Mouse (Mus musculus): Measurements from ENCODE around the gene Slc6a8.

Slc6a8 gene

GRCm38 (mm10) chrX:73685629-73686028 is 12.7 kb downstream of the Slc6a8 start:
- DNase-seq, result peak; percentile 58

GRCm38 (mm10) chrX:73690917-73691629 is 18.1 kb downstream of the Slc6a8 start:
- DNase-seq, result peak; percentile 64

GRCm38 (mm10) chrX:73700472-73700871 is 27.5 kb downstream of the Slc6a8 start:
- DNase-seq, result no peak

- peak; percentile 67 for DNase-seq
Measured at GRCm38 (mm10) chrX:73715476-73716108, 42.6 kb downstream of the Slc6a8 start.

- peak; percentile 97 for DNase-seq
Measured at GRCm38 (mm10) chrX:73716109-73716661, 43.2 kb downstream of the Slc6a8 start, which contains the start of the genes Bcap31 and Abcd1. TSS of gene Bcap31 (minus strand) at chrX:73716175. TSS of gene Abcd1 (plus strand) at chrX:73716597.

- no peak for DNase-seq
Measured at GRCm38 (mm10) chrX:73716709-73717545, 44.0 kb downstream of the Slc6a8 start.

GRCm38 (mm10) chrX:73717667-73718066 is 44.7 kb downstream of the Slc6a8 start:
- DNase-seq, result peak; percentile 24

GRCm38 (mm10) chrX:73718271-73718670 is 45.3 kb downstream of the Slc6a8 start:
- DNase-seq, result peak; percentile 12

- peak; percentile 64 for DNase-seq
Measured at GRCm38 (mm10) chrX:73718686-73719362, 45.9 kb downstream of the Slc6a8 start.

GRCm38 (mm10) chrX:73730908-73731307 is 58.0 kb downstream of the Slc6a8 start:
- DNase-seq, result no peak

Data from kidney, postnatal 10 days (tissue).